Mouse (Mus musculus) ovary, postnatal 14 days (tissue): Measurements from ENCODE around the gene Dad1.
"Not testable (repeated sequence)": the region's sequence is repeated elsewhere in the genome, so short reads cannot be mapped to it uniquely, and the experiment has no call there.

Source experiments
- DNase-seq: peaks from one replicate; pipeline ENCODE4 v3.0.0; 2022; ENCODE audit warnings: low spot score

Dad1 gene

GRCm38 (mm10) chr14:54246232-54246631, 7.7 kb downstream of the Dad1 start:
- no peak for DNase-seq

GRCm38 (mm10) chr14:54244183-54244582, 9.7 kb downstream of the Dad1 start:
- no peak for DNase-seq

GRCm38 (mm10) chr14:54240542-54240941, 13.4 kb downstream of the Dad1 start:
- DNase-seq, result no peak

GRCm38 (mm10) chr14:54239002-54239736, 14.7 kb downstream of the Dad1 start:
- DNase-seq, result peak; percentile 83

- DNase-seq, result no peak
Observed at GRCm38 (mm10) chr14:54236881-54237280, 17.0 kb downstream of the Dad1 start.

- no peak for DNase-seq
Observed at GRCm38 (mm10) chr14:54235825-54236540, 17.9 kb downstream of the Dad1 start.

- no peak for DNase-seq
Observed at GRCm38 (mm10) chr14:54234231-54235040, 19.5 kb downstream of the Dad1 start.

- no peak for DNase-seq
Observed at GRCm38 (mm10) chr14:54233559-54234143, 20.3 kb downstream of the Dad1 start.

- DNase-seq, result no peak
Observed at GRCm38 (mm10) chr14:54232811-54233558, 20.9 kb downstream of the Dad1 start.

- DNase-seq, result no peak
Observed at GRCm38 (mm10) chr14:54232143-54232542, 21.8 kb downstream of the Dad1 start.

- DNase-seq, result no peak
Observed at GRCm38 (mm10) chr14:54231176-54231956, 22.5 kb downstream of the Dad1 start.

- DNase-seq, result no peak
Observed at GRCm38 (mm10) chr14:54230638-54231150, 23.2 kb downstream of the Dad1 start.

GRCm38 (mm10) chr14:54229849-54230248, 24.1 kb downstream of the Dad1 start:
- not testable (repeated sequence) for DNase-seq

- DNase-seq, result no peak
Observed at GRCm38 (mm10) chr14:54228933-54229713, 24.8 kb downstream of the Dad1 start.

- DNase-seq, result no peak
Observed at GRCm38 (mm10) chr14:54228501-54228900, 25.4 kb downstream of the Dad1 start.

- DNase-seq, result peak; percentile 63
Observed at GRCm38 (mm10) chr14:54227911-54228451, 25.9 kb downstream of the Dad1 start.

GRCm38 (mm10) chr14:54226911-54227811, 26.7 kb downstream of the Dad1 start:
- peak; percentile 40 for DNase-seq

GRCm38 (mm10) chr14:54225725-54226124, 28.2 kb downstream of the Dad1 start:
- DNase-seq, result no peak
